9 mouse cellular contexts compared by ENCODE assay signal in genomic region chr17:23725477-23725876, GRCm38 (mm10). TPM values are rescaled to one million over a fixed set of nuclear protein-coding genes. Genes with fewer than 3 reads are reported as not detected.
DNase-seq lines count a peak whose midpoint lies in the region; ATAC-seq and TF ChIP-seq lines count a peak whose summit lies in the region.
"Had no signal": no experiment of that assay in that cellular context is flagged by ENCODE, and none has a peak within 500 bp of the region (broad histone marks: within the 10 kb centered on the region; RNA-seq: fewer than 3 reads in every experiment).

No protein-coding gene starts in this region.

- peak overlapping the region; percentile 85 for H3K4me2 ChIP-seq in hindbrain, embryonic 15.5 days
- H3K4me2 ChIP-seq in midbrain, embryonic 16.5 days (ENCODE audit: low read length), result peak overlapping the region; percentile 92

- H3K4me1 ChIP-seq in kidney, adult 2 months (ENCODE audit: control insufficient read depth, insufficient read depth, low read length), result no peaks in the 10 kb centered on the region; the same call in 1 of the 2 replicates
- H3K4me1 ChIP-seq in hindbrain, embryonic 15.5 days (replicated peaks), result peaks cover 14% of the 10 kb centered on the region
- peaks cover 10% of the 10 kb centered on the region; the same call in 1 of the 2 replicates for H3K4me1 ChIP-seq in midbrain, embryonic 16.5 days (ENCODE audit: control insufficient read depth, insufficient read depth, low read length)

- no peaks in the 10 kb centered on the region for H3K27me3 ChIP-seq in kidney, adult 2 months (replicated peaks; ENCODE audit: control insufficient read depth, insufficient read depth, low read length)
- no peaks in the 10 kb centered on the region for H3K27me3 ChIP-seq in hindbrain, embryonic 15.5 days
- H3K27me3 ChIP-seq in midbrain, embryonic 16.5 days (ENCODE audit: control insufficient read depth, insufficient read depth, low read depth, low read length), result no peaks in the 10 kb centered on the region

- no peaks in the 10 kb centered on the region for H3K9me3 ChIP-seq in hindbrain, embryonic 15.5 days
- H3K9me3 ChIP-seq in midbrain, embryonic 16.5 days (replicated peaks; ENCODE audit: control insufficient read depth, low read length, poor library complexity, severe bottlenecking), result no peaks in the 10 kb centered on the region

- no peak for ATAC-seq in hindbrain, embryonic 15.5 days (ENCODE audit: low FRiP score, low read depth)
- no peak for ATAC-seq in midbrain, embryonic 16.5 days

- H3K36me3 ChIP-seq in kidney, adult 2 months (ENCODE audit: control insufficient read depth, insufficient read depth, low read length), result no peaks in the 10 kb centered on the region
- H3K36me3 ChIP-seq in hindbrain, embryonic 15.5 days, result no peaks in the 10 kb centered on the region
- H3K36me3 ChIP-seq in midbrain, embryonic 16.5 days (ENCODE audit: control insufficient read depth, insufficient read depth, low read length), result no peaks in the 10 kb centered on the region

- no peak for TF ChIP-seq POLR2A in kidney, adult 2 months (IDR thresholded peaks at IDR 0.05; ENCODE audit: low read depth, low read length)

- intact Hi-C loops in left cerebral cortex, postnatal 36 days (cut with DNase I), result no loop called here

- H3K27ac ChIP-seq in kidney, adult 2 months (ENCODE audit: insufficient read depth, low read depth, low read length), result no peak overlapping the region
- peak overlapping the region; percentile 75 for H3K27ac ChIP-seq in hindbrain, embryonic 15.5 days (replicated peaks)
- H3K27ac ChIP-seq in midbrain, embryonic 16.5 days (ENCODE audit: low read length), result no peak overlapping the region

- no peak for DNase-seq in kidney, adult 2 months
- DNase-seq in kidney, postnatal 4 days, result no peak
- DNase-seq in R1 (ENCODE audit: low read depth, low spot score), result peak; percentile 37
- DNase-seq in layer of hippocampus, adult 8-10 months (ENCODE audit: low spot score in 2 of 2), result no peak
- DNase-seq in left cerebral cortex, postnatal 36 days (ENCODE audit: low spot score in 2 of 2), result no peak
- no peak for DNase-seq in layer of hippocampus, postnatal 36 days

- WGBS in kidney, adult 2 months, result 59% methylated on average over 4 of the region's 4 CpGs
- WGBS in hindbrain, embryonic 15.5 days, result 66% methylated on average over 4 of the region's 4 CpGs
- 61% methylated on average over 4 of the region's 4 CpGs for WGBS in midbrain, embryonic 16.5 days

- peak overlapping the region; percentile 66; the same call in 1 of the 2 replicates for H3K4me3 ChIP-seq in kidney, adult 2 months (ENCODE audit: insufficient read depth, low read depth, low read length)
- peak overlapping the region; percentile 68 for H3K4me3 ChIP-seq in hindbrain, embryonic 15.5 days
- peak overlapping the region; percentile 90 for H3K4me3 ChIP-seq in midbrain, embryonic 16.5 days (ENCODE audit: low read depth, low read length)

- TF ChIP-seq CTCF in kidney, adult 2 months (conservative IDR thresholded peaks at IDR 0.05; ENCODE audit: insufficient read depth, insufficient read length, low read depth, low read length), result no peak

- peak overlapping the region; percentile 44 for H3K9ac ChIP-seq in hindbrain, embryonic 15.5 days
- H3K9ac ChIP-seq in midbrain, embryonic 16.5 days (ENCODE audit: low read depth, low read length), result peak overlapping the region; percentile 80

RNA-seq across cellular contexts. Expression of gene Pkmyt1, which starts 0.7 kb away (rescaled TPM):
- polyA plus RNA-seq in kidney, adult 2 months (2012; rRNA removed), result 4.1 and 5.2 TPM in 2 replicates
- 19.8 and 21.8 TPM in 2 replicates for polyA plus RNA-seq in hindbrain, embryonic 15.5 days (2015; fragmentation: Nextera tagmentation; extraction: Ambion mirVana)
- polyA plus RNA-seq in midbrain, embryonic 16.5 days (2015; fragmentation: Nextera tagmentation; extraction: Ambion mirVana), result 17.9 and 19.7 TPM in 2 replicates
- 1 to 10 TPM; 4.3 to 5.2 (median 4.7) TPM for total RNA-seq in layer of hippocampus, adult 8-10 months (2022)
- total RNA-seq in left cerebral cortex, postnatal 36 days (2021), result 1 to 10 TPM; 4.1 to 4.7 TPM
- total RNA-seq in layer of hippocampus, postnatal 36 days (2021), result 1 to 10 TPM; 1.7 to 3.0 TPM

RNA-seq across cellular contexts. Expression of gene 1520401A03Rik, which starts 2.9 kb away (rescaled TPM):
- 0.05 TPM in 1 of 2 replicates, not detected in the other for polyA plus RNA-seq in kidney, adult 2 months (2012; rRNA removed)
- 0.13 and 0.41 TPM in 2 replicates for polyA plus RNA-seq in hindbrain, embryonic 15.5 days (2015; fragmentation: Nextera tagmentation; extraction: Ambion mirVana)
- 0.07 and 0.19 TPM in 2 replicates for polyA plus RNA-seq in midbrain, embryonic 16.5 days (2015; fragmentation: Nextera tagmentation; extraction: Ambion mirVana)
- under 1 TPM; 0.16 to 0.81 (median 0.32) TPM for total RNA-seq in layer of hippocampus, adult 8-10 months (2022)
- total RNA-seq in left cerebral cortex, postnatal 36 days (2021), result under 1 TPM in 1 of 2 experiments, not detected in 1; 0.10 TPM
- total RNA-seq in layer of hippocampus, postnatal 36 days (2021), result not detected

RNA-seq across cellular contexts. Expression of gene Paqr4, which starts 15.2 kb away (rescaled TPM):
- polyA plus RNA-seq in kidney, adult 2 months (2012; rRNA removed), result 9.7 and 10.8 TPM in 2 replicates
- 67.0 and 75.2 TPM in 2 replicates for polyA plus RNA-seq in hindbrain, embryonic 15.5 days (2015; fragmentation: Nextera tagmentation; extraction: Ambion mirVana)
- polyA plus RNA-seq in midbrain, embryonic 16.5 days (2015; fragmentation: Nextera tagmentation; extraction: Ambion mirVana), result 70.9 and 75.7 TPM in 2 replicates
- total RNA-seq in layer of hippocampus, adult 8-10 months (2022), result 10 to 100 TPM; 53.1 to 56.9 (median 53.6) TPM
- 10 to 100 TPM; 58.7 to 62.9 TPM for total RNA-seq in left cerebral cortex, postnatal 36 days (2021)
- 10 to 100 TPM; 50.8 to 55.4 TPM for total RNA-seq in layer of hippocampus, postnatal 36 days (2021)

RNA-seq across cellular contexts. Expression of gene Kremen2, which starts 20.2 kb away (rescaled TPM):
- 0.17 and 0.27 TPM in 2 replicates for polyA plus RNA-seq in kidney, adult 2 months (2012; rRNA removed)
- 1.5 TPM in 2 replicates for polyA plus RNA-seq in hindbrain, embryonic 15.5 days (2015; fragmentation: Nextera tagmentation; extraction: Ambion mirVana)
- 1.6 and 1.8 TPM in 2 replicates for polyA plus RNA-seq in midbrain, embryonic 16.5 days (2015; fragmentation: Nextera tagmentation; extraction: Ambion mirVana)
- total RNA-seq in layer of hippocampus, adult 8-10 months (2022), result 1 to 10 TPM in 1 of 4 experiments, under 1 TPM in 3; 0.51 to 1.3 (median 0.68) TPM
- total RNA-seq in left cerebral cortex, postnatal 36 days (2021), result under 1 TPM; 0.48 to 0.81 TPM
- under 1 TPM; 0.35 to 0.42 TPM for total RNA-seq in layer of hippocampus, postnatal 36 days (2021)

RNA-seq across cellular contexts. Expression of gene Cldn9, which starts 41.7 kb away (rescaled TPM):
- polyA plus RNA-seq in kidney, adult 2 months (2012; rRNA removed), result 0.14 and 0.45 TPM in 2 replicates
- 1.2 and 1.8 TPM in 2 replicates for polyA plus RNA-seq in hindbrain, embryonic 15.5 days (2015; fragmentation: Nextera tagmentation; extraction: Ambion mirVana)
- 0.62 and 0.67 TPM in 2 replicates for polyA plus RNA-seq in midbrain, embryonic 16.5 days (2015; fragmentation: Nextera tagmentation; extraction: Ambion mirVana)
- total RNA-seq in layer of hippocampus, adult 8-10 months (2022), result under 1 TPM in 1 of 4 experiments, not detected in 3; 0.68 TPM
- under 1 TPM in 1 of 2 experiments, not detected in 1; 0.30 TPM for total RNA-seq in left cerebral cortex, postnatal 36 days (2021)
- total RNA-seq in layer of hippocampus, postnatal 36 days (2021), result under 1 TPM; 0.22 to 0.35 TPM
- total RNA-seq: layer of hippocampus, postnatal 25 days had no signal
